Mouse (Mus musculus): ENCODE results near the gene Ankdd1a. TPM values are rescaled to one million over a fixed set of nuclear protein-coding genes. Genes with fewer than 3 reads are reported as not detected.

Ankdd1a gene
- total and polyA plus RNA-seq, 3 experiments: 0.06 TPM; not detected in 2

- Histone ChIP-seq H3K4me1 (ENCODE audit: control insufficient read depth in 1 of 2, insufficient read depth in 2 of 2, low read length in 2 of 2) (peaks cover 4 to 29% of the 10 kb centered on the region in 2 experiments), H3K27ac (ENCODE audit: control insufficient read depth, low read depth, low read length) (no peak overlapping the region), H3K27me3 (ENCODE audit: control insufficient read depth in 1 of 2, insufficient read depth in 2 of 2, low read length in 2 of 2) (no peaks in the 10 kb centered on the region), H3K4me3 (ENCODE audit: control insufficient read depth in 1 of 2, insufficient read depth in 1 of 2, low read depth in 2 of 2, low read length in 2 of 2) (no peak overlapping the region), H3K36me3 (ENCODE audit: control insufficient read depth in 1 of 2, insufficient read depth in 2 of 2, low read length in 2 of 2) (peaks cover 0 to 5% of the 10 kb centered on the region in 2 experiments; a peak in 1 of 4 replicates), H3K9me3 (replicated peaks; ENCODE audit: insufficient read depth, low read length) (no peaks in the 10 kb centered on the region), H3K79me2 (ENCODE audit: control insufficient read depth, insufficient read depth, low read length, poor library complexity) (no peaks in the 10 kb centered on the region), H3K9ac (ENCODE audit: control insufficient read depth, low read depth, low read length, poor library complexity, severe bottlenecking) (no peak overlapping the region)
- TF ChIP-seq POLR2AphosphoS2 (IDR thresholded peaks at IDR 0.05; ENCODE audit: low read length): no peak
- TF ChIP-seq SIN3A (IDR thresholded peaks at IDR 0.05; ENCODE audit: low read length): no peak
- TF ChIP-seq MYB (IDR thresholded peaks at IDR 0.05; ENCODE audit: low read depth, low read length): no peak
- no peak for TF ChIP-seq BHLHE40 (IDR thresholded peaks at IDR 0.05; ENCODE audit: borderline replicate concordance, low read depth, low read length)
- no peak for TF ChIP-seq GABPA (IDR thresholded peaks at IDR 0.05; ENCODE audit: low read depth, low read length)
- no peak for TF ChIP-seq MAZ (IDR thresholded peaks at IDR 0.05; ENCODE audit: low read depth, low read length)
- no peak for TF ChIP-seq CHD1 (IDR thresholded peaks at IDR 0.05; ENCODE audit: low read depth, low read length)
- TF ChIP-seq MAX (IDR thresholded peaks at IDR 0.05; ENCODE audit: low read length): no peak
- no peak for TF ChIP-seq ELF1 (IDR thresholded peaks at IDR 0.05; ENCODE audit: low read depth, low read length)
- TF ChIP-seq TBP (IDR thresholded peaks at IDR 0.05; ENCODE audit: low read depth, low read length): no peak
- no peak for TF ChIP-seq MEF2A (IDR thresholded peaks at IDR 0.05; ENCODE audit: extremely low read depth, insufficient replicate concordance, low read depth, low read length, poor library complexity, severe bottlenecking)
- no peak for TF ChIP-seq TAL1 (IDR thresholded peaks at IDR 0.05; ENCODE audit: low read length)
- no peak for TF ChIP-seq ZC3H11A (IDR thresholded peaks at IDR 0.05; ENCODE audit: low read depth, low read length)
- TF ChIP-seq POLR2AphosphoS5 (IDR thresholded peaks at IDR 0.05; ENCODE audit: borderline replicate concordance, low read depth, low read length): no peak
- no peak for TF ChIP-seq ZNF384 (IDR thresholded peaks at IDR 0.05; ENCODE audit: low read depth, low read length)
- TF ChIP-seq CHD2 (IDR thresholded peaks at IDR 0.05; ENCODE audit: low read length): no peak
- no peak for DNase-seq (ENCODE audit: low read depth, low spot score)
These were observed 14.1 kb upstream of the Ankdd1a start for GRCm38 (mm10) chr9:65534111-65534510.

GRCm38 (mm10) chr9:65532986-65533385 lies 13.0 kb upstream of the Ankdd1a start:
- H3K27me3 ChIP-seq (ENCODE audit: control insufficient read depth in 1 of 2, insufficient read depth in 2 of 2, low read length in 2 of 2): no peaks in the 10 kb centered on the region
- H3K9ac ChIP-seq (ENCODE audit: control insufficient read depth, low read depth, low read length, poor library complexity, severe bottlenecking): no peak overlapping the region
- DNase-seq (ENCODE audit: low read depth, low spot score): no peak
- H3K4me3 ChIP-seq (ENCODE audit: control insufficient read depth in 1 of 2, insufficient read depth in 1 of 2, low read depth in 2 of 2, low read length in 2 of 2): no peak overlapping the region
- TF ChIP-seq ZKSCAN1 (IDR thresholded peaks at IDR 0.05; ENCODE audit: low read depth, low read length) (no peak), SIN3A (IDR thresholded peaks at IDR 0.05; ENCODE audit: low read length) (no peak), POLR2AphosphoS5 (IDR thresholded peaks at IDR 0.05; ENCODE audit: borderline replicate concordance, low read depth, low read length) (no peak), ZMIZ1 (IDR thresholded peaks at IDR 0.05; ENCODE audit: low read depth, low read length) (no peak), KAT2A (conservative IDR thresholded peaks at IDR 0.05; ENCODE audit: low read depth, low read length) (no peak), MXI1 (IDR thresholded peaks at IDR 0.05; ENCODE audit: low read depth, low read length) (no peak), BHLHE40 (IDR thresholded peaks at IDR 0.05; ENCODE audit: borderline replicate concordance, low read depth, low read length) (no peak), MAFK (IDR thresholded peaks at IDR 0.05; ENCODE audit: borderline replicate concordance, low read depth, low read length) (no peak), E2F4 (IDR thresholded peaks at IDR 0.05; ENCODE audit: borderline replicate concordance, low read depth, low read length) (no peak), TBP (IDR thresholded peaks at IDR 0.05; ENCODE audit: low read depth, low read length) (no peak), NRF1 (IDR thresholded peaks at IDR 0.05; ENCODE audit: insufficient read depth, low read depth, low read length, poor library complexity, severe bottlenecking) (no peak), CTCF (IDR thresholded peaks at IDR 0.05 in 2 of 3, conservative IDR thresholded peaks at IDR 0.05 in 1 of 3; ENCODE audit: control insufficient read depth in 1 of 3, insufficient read depth in 1 of 3, low read depth in 2 of 3, low read length in 3 of 3, poor library complexity in 1 of 3, severe bottlenecking in 1 of 3) (no peak), ETS1 (IDR thresholded peaks at IDR 0.05; ENCODE audit: low read depth, low read length) (no peak), RAD21 (IDR thresholded peaks at IDR 0.05; ENCODE audit: low read depth, low read length) (no peak), ZC3H11A (IDR thresholded peaks at IDR 0.05; ENCODE audit: low read depth, low read length) (no peak)
- peaks cover 3 to 35% of the 10 kb centered on the region in 2 experiments for H3K4me1 ChIP-seq (ENCODE audit: control insufficient read depth in 1 of 2, insufficient read depth in 2 of 2, low read length in 2 of 2)
- no peaks in the 10 kb centered on the region for H3K79me2 ChIP-seq (ENCODE audit: control insufficient read depth, insufficient read depth, low read length, poor library complexity)
- H3K36me3 ChIP-seq (ENCODE audit: control insufficient read depth in 1 of 2, insufficient read depth in 2 of 2, low read length in 2 of 2): peaks cover 0 to 3% of the 10 kb centered on the region in 2 experiments; a peak in 2 of 4 replicates
- no peak overlapping the region for H3K27ac ChIP-seq (ENCODE audit: control insufficient read depth, low read depth, low read length)
- H3K9me3 ChIP-seq (replicated peaks; ENCODE audit: insufficient read depth, low read length): no peaks in the 10 kb centered on the region

Measured in MEL (cell line).